Mouse (Mus musculus) erythroblast, embryonic 14.5 days (primary cell): ENCODE measurements around the gene Klk6. TPM values are rescaled to one million over a fixed set of nuclear protein-coding genes. Genes with fewer than 3 reads are reported as not detected.

Source experiments
- H3K27me3 ChIP-seq: 2 replicates; pipeline ENCODE4 v1.6.1; 2012; ENCODE audit warnings: inconsistent platforms; ENCODE audit not compliant: control insufficient read depth
- H3K36me3 ChIP-seq: 2 replicates; pipeline ENCODE4 v1.6.1; 2012; ENCODE audit warnings: mild to moderate bottlenecking, inconsistent platforms; ENCODE audit not compliant: control insufficient read depth
- H3K4me1 ChIP-seq: 2 replicates; pipeline ENCODE4 v1.6.1; 2012; ENCODE audit warnings: inconsistent platforms; ENCODE audit not compliant: control insufficient read depth
- H3K4me3 ChIP-seq: replicated peaks from 2 replicates; pipeline ENCODE3; 2012; ENCODE audit warnings: moderate library complexity, mild to moderate bottlenecking, inconsistent platforms
- H3K9me3 ChIP-seq: 2 replicates; pipeline ENCODE4 v1.6.1; 2012; ENCODE audit warnings: low read length, inconsistent platforms, mixed read lengths; ENCODE audit not compliant: control insufficient read depth
- GATA1 ChIP-seq: IDR thresholded peaks from 2 replicates; pipeline ENCODE4 v1.6.1; 2012; ENCODE audit warnings: low read length, inconsistent platforms, mixed read lengths
- TAL1 ChIP-seq: IDR thresholded peaks from 3 replicates; pipeline ENCODE4 v1.6.1; 2012; ENCODE audit warnings: low read length, inconsistent platforms, mixed read lengths
- polyA plus RNA-seq: library from polyadenylated mRNA; stranded (reverse); fragments of >175 nt; gene quantifications from 2 replicates; pipeline ENCODE4 v1.2.3, GENCODE M21; 2012

The Klk6 gene
- polyA plus RNA-seq, 1 experiment, result not detected

DNA sequence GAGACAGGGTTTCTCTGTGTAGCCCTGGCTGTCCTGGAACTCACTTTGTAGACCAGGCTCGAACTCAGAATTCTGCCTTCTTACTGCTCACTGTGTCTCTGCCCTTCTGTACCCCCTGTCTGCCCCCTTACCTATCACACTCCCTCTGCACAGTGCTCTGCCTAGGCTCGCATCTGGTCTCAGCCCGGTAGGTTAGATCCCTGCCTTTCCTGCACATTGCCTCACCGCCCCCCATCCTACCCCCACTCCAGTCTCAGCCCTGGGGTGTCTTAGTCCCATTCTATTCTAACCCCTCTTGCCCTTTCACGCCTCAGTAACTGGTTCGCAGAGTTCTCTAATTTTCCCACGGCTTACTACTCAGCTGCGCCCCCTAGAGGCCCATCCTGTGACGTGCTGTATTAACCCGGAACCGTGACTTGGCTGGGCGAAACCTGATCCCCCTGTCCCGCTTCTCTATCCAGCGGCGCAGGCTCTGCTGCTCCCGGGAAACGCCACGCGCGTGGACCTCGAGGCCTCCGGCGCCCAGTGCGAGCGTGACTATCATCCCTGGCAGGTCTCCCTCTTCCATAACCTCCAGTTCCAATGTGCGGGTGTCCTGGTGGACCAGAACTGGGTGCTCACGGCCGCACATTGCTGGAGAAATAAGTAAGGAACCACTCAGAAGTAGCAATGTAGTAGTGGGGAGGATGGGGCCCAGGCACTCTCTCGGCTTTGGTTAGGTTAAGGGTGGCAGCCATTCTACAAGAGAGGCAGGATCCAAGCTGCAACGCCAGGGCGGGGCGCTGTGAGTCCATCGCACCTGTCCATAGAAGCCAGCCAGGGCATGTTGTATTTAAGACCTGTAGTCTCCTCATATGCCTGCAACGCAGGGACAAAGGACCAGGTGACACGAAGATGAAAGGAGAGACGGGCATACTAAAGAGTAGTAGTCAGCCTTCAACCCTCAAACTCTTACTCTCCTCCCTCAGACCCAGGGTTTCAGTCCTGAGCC, 41.7 kb upstream of the Klk6 start:
- Histone ChIP-seq H3K4me3 (no peak overlapping the region), H3K36me3 (no peaks in the 10 kb centered on the region), H3K27me3 (peaks cover 5% of the 10 kb centered on the region), H3K9me3 (no peaks in the 10 kb centered on the region), H3K4me1 (no peaks in the 10 kb centered on the region)
- TF ChIP-seq GATA1, result no peak
- no peak for TF ChIP-seq TAL1

DNA sequence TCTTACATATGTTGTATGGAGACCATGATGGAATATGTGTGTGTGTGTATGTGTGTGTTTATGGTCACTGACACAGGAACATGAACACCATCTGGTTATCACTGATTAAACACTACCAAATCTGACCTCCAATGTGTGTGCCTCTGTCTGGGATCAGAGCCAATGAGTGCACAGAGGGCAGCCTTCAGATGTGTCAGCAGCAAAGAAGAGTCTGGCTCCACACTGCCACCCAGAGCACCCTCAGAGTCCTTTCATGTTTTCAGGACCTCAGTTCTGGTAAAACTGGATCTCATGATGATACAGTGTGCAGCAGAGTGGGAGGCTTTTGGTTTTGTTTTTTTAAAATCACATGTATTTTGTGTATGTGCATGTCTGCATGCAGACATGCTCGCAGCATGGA, 39.0 kb upstream of the Klk6 start:
- TF ChIP-seq TAL1 (no peak), GATA1 (no peak)
- Histone ChIP-seq H3K4me3 (no peak overlapping the region), H3K36me3 (no peaks in the 10 kb centered on the region), H3K9me3 (no peaks in the 10 kb centered on the region), H3K27me3 (peaks cover 5% of the 10 kb centered on the region), H3K4me1 (no peaks in the 10 kb centered on the region)

GRCm38 (mm10) chr7:43788096-43788495, 36.2 kb upstream of the Klk6 start:
- H3K27me3 ChIP-seq, result peaks cover 5% of the 10 kb centered on the region
- H3K4me1 ChIP-seq, result no peaks in the 10 kb centered on the region
- no peaks in the 10 kb centered on the region for H3K9me3 ChIP-seq
- TF ChIP-seq GATA1, result no peak
- TF ChIP-seq TAL1, result no peak
- H3K4me3 ChIP-seq, result no peak overlapping the region
- H3K36me3 ChIP-seq, result no peaks in the 10 kb centered on the region

DNA sequence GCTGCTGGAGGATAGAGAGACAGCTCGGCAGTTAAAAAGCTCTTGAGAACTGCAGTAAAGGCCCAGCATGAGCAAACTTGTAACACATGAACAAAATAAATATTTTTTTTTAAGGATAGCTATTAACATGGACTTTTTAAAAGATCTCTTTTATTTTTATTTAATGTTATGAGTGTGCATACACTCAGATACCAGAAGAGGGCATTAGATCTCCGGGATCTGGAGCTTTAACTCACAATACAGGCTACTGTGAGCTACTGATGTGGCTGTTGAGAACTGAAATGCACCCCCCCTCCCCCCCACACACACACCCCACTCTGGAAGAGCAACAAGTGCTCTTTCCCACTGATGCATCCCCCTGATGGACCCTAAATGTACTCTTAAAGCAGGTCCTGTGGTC, 35.0 kb upstream of the Klk6 start:
- no peaks in the 10 kb centered on the region for H3K4me1 ChIP-seq
- H3K36me3 ChIP-seq, result no peaks in the 10 kb centered on the region
- H3K4me3 ChIP-seq, result no peak overlapping the region
- TF ChIP-seq GATA1 (no peak), TAL1 (no peak)
- H3K27me3 ChIP-seq, result no peaks in the 10 kb centered on the region
- H3K9me3 ChIP-seq, result no peaks in the 10 kb centered on the region

- TF ChIP-seq GATA1 (no peak), TAL1 (no peak)
- Histone ChIP-seq H3K4me3 (no peak within 1 kb of the TSS), H3K36me3 (no peaks in the 10 kb centered on the region), H3K4me1 (no peaks in the 10 kb centered on the region), H3K27me3 (peaks cover 13% of the 10 kb centered on the region), H3K9me3 (no peaks in the 10 kb centered on the region)
Observed at GRCm38 (mm10) chr7:43791591-43791990, 32.7 kb upstream of the Klk6 start, which contains the start of gene Klk9. Gene Klk9, plus strand, starts transcription at chr7:43791891.

- Histone ChIP-seq H3K4me3 (no peak overlapping the region), H3K9me3 (no peaks in the 10 kb centered on the region), H3K4me1 (no peaks in the 10 kb centered on the region), H3K27me3 (peaks cover 31% of the 10 kb centered on the region), H3K36me3 (no peaks in the 10 kb centered on the region)
- TF ChIP-seq TAL1 (no peak), GATA1 (no peak)
Observed at GRCm38 (mm10) chr7:43796355-43796754, 27.9 kb upstream of the Klk6 start.

DNA sequence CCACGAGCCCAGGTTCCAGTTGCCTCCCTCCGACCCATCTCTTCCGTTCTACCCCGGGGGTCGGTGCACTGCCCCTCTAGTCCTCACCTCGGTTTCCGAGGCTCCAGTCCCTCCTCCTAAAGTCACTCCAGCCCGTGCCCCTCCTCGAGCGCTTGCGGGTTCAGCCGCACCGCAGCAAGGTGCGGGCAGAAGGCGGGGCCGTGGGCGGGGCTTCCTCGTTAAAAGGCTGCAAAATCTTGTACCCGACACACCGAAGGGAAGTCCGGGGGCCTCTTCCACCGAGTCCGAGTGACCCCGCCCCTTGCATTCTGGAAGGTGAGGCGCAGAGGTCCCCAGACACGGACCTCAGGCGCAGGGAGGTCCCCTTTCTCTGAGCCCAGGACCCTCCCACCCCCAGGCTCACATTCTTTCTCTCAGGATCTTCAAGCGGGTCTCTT, 26.9 kb upstream of the Klk6 start, which contains the start of gene Klk8:
Gene Klk8, plus strand, starts transcription at position 245 of the 437 bp plus-strand sequence.
- H3K36me3 ChIP-seq, result no peaks in the 10 kb centered on the region
- no peaks in the 10 kb centered on the region for H3K4me1 ChIP-seq
- TF ChIP-seq TAL1, result no peak
- TF ChIP-seq GATA1, result no peak
- peaks cover 31% of the 10 kb centered on the region for H3K27me3 ChIP-seq
- no peaks in the 10 kb centered on the region for H3K9me3 ChIP-seq
- H3K4me3 ChIP-seq, result no peak within 1 kb of the TSS

DNA sequence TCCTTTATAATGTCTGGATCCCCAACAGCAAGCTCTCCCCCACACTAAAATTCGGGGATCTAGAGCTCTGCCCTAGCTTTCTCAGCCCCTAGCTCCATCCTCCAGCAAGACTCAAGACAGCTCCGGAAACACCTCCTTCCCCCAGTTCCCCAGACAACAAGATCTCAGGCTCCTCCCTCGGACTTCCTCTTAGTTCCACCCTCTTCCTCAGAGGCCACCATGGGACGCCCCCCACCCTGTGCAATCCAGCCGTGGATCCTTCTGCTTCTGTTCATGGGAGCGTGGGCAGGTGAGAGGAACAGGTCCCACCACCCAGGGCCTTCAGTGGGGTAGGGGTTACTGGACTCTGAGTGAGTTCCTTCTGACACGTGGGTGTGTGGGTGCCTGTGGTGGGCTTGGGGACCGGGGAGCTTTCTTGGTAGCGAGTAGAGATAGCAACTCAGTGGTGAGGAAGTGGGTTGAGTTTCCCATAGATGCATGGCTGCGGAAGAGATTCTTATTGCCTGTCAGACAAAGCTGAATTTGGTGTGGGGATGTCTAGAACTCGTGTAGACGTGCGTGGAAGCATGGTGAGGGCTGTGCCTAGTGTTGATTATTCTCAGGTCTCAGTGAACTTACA, 26.3 kb upstream of the Klk6 start:
- H3K36me3 ChIP-seq, result no peaks in the 10 kb centered on the region
- H3K4me1 ChIP-seq, result no peaks in the 10 kb centered on the region
- no peaks in the 10 kb centered on the region for H3K9me3 ChIP-seq
- no peak for TF ChIP-seq TAL1
- TF ChIP-seq GATA1, result no peak
- no peak overlapping the region for H3K4me3 ChIP-seq
- peaks cover 31% of the 10 kb centered on the region for H3K27me3 ChIP-seq

GRCm38 (mm10) chr7:43799876-43800275, 24.4 kb upstream of the Klk6 start:
- no peaks in the 10 kb centered on the region for H3K4me1 ChIP-seq
- TF ChIP-seq GATA1 (no peak), TAL1 (no peak)
- H3K9me3 ChIP-seq, result no peaks in the 10 kb centered on the region
- H3K36me3 ChIP-seq, result no peaks in the 10 kb centered on the region
- H3K27me3 ChIP-seq, result peaks cover 31% of the 10 kb centered on the region
- no peak overlapping the region for H3K4me3 ChIP-seq
